Comparison of ENCODE assay signal across 9 mouse cellular contexts in genomic region chr4:69754567-69754966, GRCm38 (mm10).
A peak's percentile ranks its signal among the peaks of the same experiment; 100 is the strongest.
DNase-seq lines count a peak whose midpoint lies in the region; ATAC-seq lines count a peak whose summit lies in the region.
"Had no signal": no experiment of that assay in that cellular context is flagged by ENCODE, and none has a peak within 500 bp of the region (broad histone marks: within the 10 kb centered on the region; RNA-seq: fewer than 3 reads in every experiment).

No protein-coding gene starts in this region.

- no peak overlapping the region for H3K4me2 ChIP-seq in neural tube, embryonic 12.5 days (replicated peaks)
- H3K4me2 ChIP-seq in neural tube, embryonic 15.5 days = no peak overlapping the region

- no peak overlapping the region for H3K9ac ChIP-seq in neural tube, embryonic 12.5 days
- H3K9ac ChIP-seq in neural tube, embryonic 15.5 days (replicated peaks) = no peak overlapping the region

- H3K9me3 ChIP-seq in neural tube, embryonic 12.5 days = no peaks in the 10 kb centered on the region
- H3K9me3 ChIP-seq in neural tube, embryonic 15.5 days (replicated peaks) = no peaks in the 10 kb centered on the region

- no peaks in the 10 kb centered on the region for H3K36me3 ChIP-seq in neural tube, embryonic 12.5 days
- H3K36me3 ChIP-seq in neural tube, embryonic 15.5 days = no peaks in the 10 kb centered on the region

- H3K27ac ChIP-seq in neural tube, embryonic 12.5 days = no peak overlapping the region
- H3K27ac ChIP-seq in neural tube, embryonic 15.5 days (replicated peaks) = no peak overlapping the region

- no peak overlapping the region for H3K4me3 ChIP-seq in neural tube, embryonic 12.5 days
- no peak overlapping the region for H3K4me3 ChIP-seq in neural tube, embryonic 15.5 days (replicated peaks)

- DNase-seq in adrenal gland, postnatal 14 days = peak; percentile 15
- DNase-seq in adrenal gland, adult 18-20 months (ENCODE audit: low spot score in 2 of 2) = no peak
- DNase-seq in heart, postnatal 4 days = peak; percentile 8
- DNase-seq in heart, adult 9 months (ENCODE audit: low spot score in 2 of 2) = no peak
- DNase-seq in ovary, postnatal 36 days (ENCODE audit: low spot score) = no peak
- no peak for DNase-seq in right cerebral cortex, adult 2 months (ENCODE audit: low spot score in 2 of 2)
- DNase-seq: gastrocnemius, postnatal 36 days had no signal

- no peaks in the 10 kb centered on the region for H3K27me3 ChIP-seq in neural tube, embryonic 12.5 days (replicated peaks)
- no peaks in the 10 kb centered on the region for H3K27me3 ChIP-seq in neural tube, embryonic 15.5 days (replicated peaks)

- WGBS in neural tube, embryonic 12.5 days = 60% methylated on average over 2 of the region's 2 CpGs
- WGBS in neural tube, embryonic 15.5 days = 74% methylated on average over 2 of the region's 2 CpGs

- ATAC-seq in neural tube, embryonic 12.5 days (ENCODE audit: low FRiP score, low read depth) = 0 out of 2 replicates have a peak, but pooled peaks have one; percentile 63
- no peak for ATAC-seq in neural tube, embryonic 15.5 days (ENCODE audit: low FRiP score)

- H3K4me1 ChIP-seq in neural tube, embryonic 12.5 days = no peaks in the 10 kb centered on the region
- H3K4me1 ChIP-seq in neural tube, embryonic 15.5 days = no peaks in the 10 kb centered on the region

Comparison
In these comparisons a context has a peak if more than half of its experiments do, and no peak if none do; other contexts are left out.
1. DNase-seq: peak in adrenal gland, postnatal 14 days (single experiment) and heart, postnatal 4 days (single experiment); none in adrenal gland, adult 18-20 months (0 of 2), heart, adult 9 months (0 of 2), ovary, postnatal 36 days (single experiment) and right cerebral cortex, adult 2 months (0 of 2).